Mouse (Mus musculus) spleen, adult 2 months (tissue): Measurements from ENCODE around the gene Spata48.

ENCODE experiments used
- CTCF ChIP-seq: fragments of 200-500 bp; IDR thresholded peaks from 2 replicates; pipeline ENCODE4 v1.5.1; 2011; ENCODE audit warnings: mild to moderate bottlenecking, inconsistent platforms; ENCODE audit not compliant: insufficient read depth, insufficient read length, insufficient replicate concordance; ENCODE audit errors: extremely low read depth
- POLR2A ChIP-seq: fragments of 200-500 bp; IDR thresholded peaks from 2 replicates; pipeline ENCODE4 v1.6.1; 2011; ENCODE audit warnings: low read depth, low read length, inconsistent platforms

GRCm38 (mm10) chr11:11545948-11546347 lies 84.1 kb downstream of the Spata48 start:
- TF ChIP-seq CTCF (no peak), POLR2A (no peak)
